Mouse (Mus musculus) midbrain, postnatal 0 days (tissue): ENCODE results near the gene Anapc2. TPM values are rescaled to one million over a fixed set of nuclear protein-coding genes. Genes with fewer than 3 reads are reported as not detected.
A peak's percentile ranks its signal among the peaks of the same experiment; 100 is the strongest.

ENCODE experiments used
- ATAC-seq: fragments of 200-750 bp; cut with Nextera tagmentation; 2 replicates; pipeline ENCODE4 v1.8.0; 2017; ENCODE audit warnings: moderate number of reproducible peaks, mild to moderate bottlenecking, moderate TSS enrichment, moderate library complexity; ENCODE audit not compliant: low FRiP score
- DNase-seq: peaks from one replicate; pipeline ENCODE4 v3.0.0-alpha.2; 2015; ENCODE audit warnings: low spot score
- H3K27ac ChIP-seq: fragments of 300-500 bp; sonication (generic); 2 replicates; pipeline ENCODE4 v1.5.1; 2014; ENCODE audit warnings: low read depth, mild to moderate bottlenecking, low read length, mixed read lengths
- H3K27me3 ChIP-seq: fragments of 300-500 bp; sonication (generic); 2 replicates; pipeline ENCODE4 v1.6.1; 2014; ENCODE audit warnings: low read length, control low read depth, mixed read lengths; ENCODE audit not compliant: insufficient read depth
- H3K36me3 ChIP-seq: fragments of 300-500 bp; sonication (generic); 2 replicates; pipeline ENCODE4 v1.6.1; 2014; ENCODE audit warnings: low read length, control low read depth, mixed read lengths; ENCODE audit not compliant: insufficient read depth
- H3K4me1 ChIP-seq: fragments of 300-500 bp; sonication (generic); 2 replicates; pipeline ENCODE4 v1.6.1; 2014; ENCODE audit warnings: mild to moderate bottlenecking, control low read depth, antibody characterized with exemption, low read length, mixed read lengths; ENCODE audit not compliant: insufficient read depth
- H3K4me2 ChIP-seq: fragments of 300-500 bp; sonication (generic); 2 replicates; pipeline ENCODE4 v1.6.1; 2014; ENCODE audit warnings: low read depth, mild to moderate bottlenecking, low read length, mixed read lengths; ENCODE audit not compliant: poor library complexity, severe bottlenecking
- H3K4me3 ChIP-seq: fragments of 300-500 bp; sonication (generic); 2 replicates; pipeline ENCODE4 v1.5.1; 2014; ENCODE audit warnings: low read depth, mild to moderate bottlenecking, low read length, moderate library complexity
- H3K9ac ChIP-seq: fragments of 300-500 bp; sonication (generic); replicated peaks from 2 replicates; pipeline ENCODE4 v1.6.1; 2014; ENCODE audit warnings: mild to moderate bottlenecking, low read length, moderate library complexity, mixed read lengths; ENCODE audit not compliant: poor library complexity, severe bottlenecking
- H3K9me3 ChIP-seq: fragments of 300-500 bp; sonication (generic); 2 replicates; pipeline ENCODE4 v1.6.1; 2016; ENCODE audit warnings: low read length, control low read depth
- CTCF ChIP-seq: IDR thresholded peaks from 2 replicates; pipeline ENCODE4 v1.5.1; 2016; ENCODE audit warnings: antibody characterized with exemption, mild to moderate bottlenecking
- WGBS: fragments of 180-500 bp; shearing (Covaris S2); extraction: QIAGEN DNeasy Blood & Tissue Kit; methylation state at CpG from one replicate; pipeline ENCODE4 v1.1.7; 2014; 5-methylcytosine and 5-hydroxymethylcytosine counted together
- polyA plus RNA-seq: library from polyadenylated mRNA; unstranded; fragments of >200 nt; fragmentation: Nextera tagmentation; extraction: Ambion mirVana; gene quantifications from 2 replicates; pipeline ENCODE4 v1.2.1, GENCODE M21; 2015
- total RNA-seq: library from RNA; depleted of rRNA; stranded (reverse); fragments of >200 nt; gene quantifications from 2 replicates; pipeline ENCODE4 v1.2.3, GENCODE M21; 2014

Gene Anapc2
- total and polyA plus RNA-seq, 2 experiments from 2014 or later, result 35.0 to 103 TPM

- no peak overlapping the region for H3K4me3 ChIP-seq
- H3K4me1 ChIP-seq, result peaks cover 47% of the 10 kb centered on the region
- ATAC-seq (no peak), DNase-seq (peak; percentile 36)
- H3K4me2 ChIP-seq, result peak overlapping the region; percentile 41
- H3K27ac ChIP-seq, result no peak overlapping the region
- TF ChIP-seq CTCF, result no peak
- H3K27me3 ChIP-seq, result peaks cover 3% of the 10 kb centered on the region; the same call in 1 of the 2 replicates
- 30% methylated on average over 2 of the region's 2 CpGs for WGBS
- H3K9ac ChIP-seq, result peak overlapping the region; percentile 26; the same call in 1 of the 2 replicates
- peaks cover 28% of the 10 kb centered on the region for H3K36me3 ChIP-seq
- H3K9me3 ChIP-seq, result no peaks in the 10 kb centered on the region
Measured at GRCm38 (mm10) chr2:25266720-25267119, 5.6 kb upstream of the Anapc2 start.

- Histone ChIP-seq H3K4me2 (no peak overlapping the region), H3K9ac (peak overlapping the region; percentile 9; the same call in 1 of the 2 replicates)
- DNase-seq, result peak; percentile 66
Measured at GRCm38 (mm10) chr2:25267241-25267640, 5.0 kb upstream of the Anapc2 start.

GRCm38 (mm10) chr2:25267746-25268309, 4.5 kb upstream of the Anapc2 start:
- Histone ChIP-seq H3K27me3 (peaks cover 3% of the 10 kb centered on the region; the same call in 1 of the 2 replicates), H3K9ac (0 out of 2 replicates have a peak overlapping the region, but pooled peaks have one; percentile 4), H3K4me1 (peaks cover 47% of the 10 kb centered on the region), H3K9me3 (no peaks in the 10 kb centered on the region), H3K36me3 (peaks cover 28% of the 10 kb centered on the region), H3K27ac (no peak overlapping the region), H3K4me3 (no peak overlapping the region), H3K4me2 (no peak overlapping the region)
- 68% methylated on average over 4 of the region's 4 CpGs for WGBS
- no peak for ATAC-seq
- no peak for TF ChIP-seq CTCF
- DNase-seq, result no peak

More at GRCm38 (mm10) chr2:25267241-25267640, 5.0 kb upstream of the Anapc2 start:
- Histone ChIP-seq H3K36me3 (peaks cover 28% of the 10 kb centered on the region), H3K27me3 (peaks cover 3% of the 10 kb centered on the region; the same call in 1 of the 2 replicates), H3K9me3 (no peaks in the 10 kb centered on the region), H3K27ac (no peak overlapping the region), H3K4me3 (no peak overlapping the region), H3K4me1 (peaks cover 47% of the 10 kb centered on the region)
- no peak for ATAC-seq
- no peak for TF ChIP-seq CTCF

GRCm38 (mm10) chr2:25272515-25272914, 237 bp downstream of the Anapc2 start:
- peak overlapping the region; percentile 78 for H3K4me3 ChIP-seq
- peaks cover 58% of the 10 kb centered on the region for H3K36me3 ChIP-seq
- H3K9me3 ChIP-seq, result no peaks in the 10 kb centered on the region
- no peaks in the 10 kb centered on the region for H3K27me3 ChIP-seq
- H3K4me1 ChIP-seq, result peaks cover 17% of the 10 kb centered on the region
- ATAC-seq (peak; percentile 61), DNase-seq (no peak)
- peak overlapping the region; percentile 94 for H3K4me2 ChIP-seq
- H3K27ac ChIP-seq, result peak overlapping the region; percentile 75
- H3K9ac ChIP-seq, result peak overlapping the region; percentile 91
- no peak for TF ChIP-seq CTCF
- 0% methylated on average over 28 of the region's 29 CpGs for WGBS

GRCm38 (mm10) chr2:25273010-25273409, 732 bp downstream of the Anapc2 start:
- Histone ChIP-seq H3K4me1 (peaks cover 17% of the 10 kb centered on the region), H3K9me3 (no peaks in the 10 kb centered on the region), H3K27me3 (no peaks in the 10 kb centered on the region), H3K27ac (peak overlapping the region; percentile 75), H3K4me3 (peak overlapping the region; percentile 78), H3K36me3 (peaks cover 62% of the 10 kb centered on the region), H3K4me2 (peak overlapping the region; percentile 94), H3K9ac (peak overlapping the region; percentile 91)
- no peak for TF ChIP-seq CTCF
- 40% methylated on average over 16 of the region's 16 CpGs for WGBS
- ATAC-seq (no peak), DNase-seq (no peak)
